Mouse (Mus musculus) limb, embryonic 10.5 days (tissue): ENCODE results near the gene Chst5. TPM values are rescaled to one million over a fixed set of nuclear protein-coding genes. Genes with fewer than 3 reads are reported as not detected.

Source experiments
- DNase-seq: peaks from one replicate; pipeline ENCODE4 v3.0.0-alpha.2; 2017; ENCODE audit warnings: low spot score
- H3K27ac ChIP-seq: fragments of 300-500 bp; sonication (generic); 2 replicates; pipeline ENCODE4 v1.5.1; 2016; ENCODE audit warnings: mild to moderate bottlenecking
- H3K27me3 ChIP-seq: fragments of 300-500 bp; sonication (generic); 2 replicates; pipeline ENCODE4 v1.6.1; 2016; ENCODE audit warnings: low read depth, mild to moderate bottlenecking; ENCODE audit not compliant: poor library complexity, severe bottlenecking
- H3K36me3 ChIP-seq: fragments of 300-500 bp; sonication (generic); 2 replicates; pipeline ENCODE4 v1.6.1; 2016; ENCODE audit warnings: mild to moderate bottlenecking, moderate library complexity
- H3K4me1 ChIP-seq: fragments of 300-500 bp; sonication (generic); 2 replicates; pipeline ENCODE4 v1.6.1; 2016
- H3K4me3 ChIP-seq: fragments of 300-500 bp; sonication (generic); 2 replicates; pipeline ENCODE4 v1.5.1; 2016; ENCODE audit warnings: mild to moderate bottlenecking, moderate library complexity
- H3K9me3 ChIP-seq: fragments of 300-500 bp; sonication (generic); replicated peaks from 2 replicates; pipeline ENCODE4 v1.6.1; 2016; ENCODE audit warnings: mild to moderate bottlenecking
- WGBS: fragments of 180-500 bp; shearing (Covaris S2); methylation state at CpG from one replicate; pipeline ENCODE4 v1.1.7; 2016; 5-methylcytosine and 5-hydroxymethylcytosine counted together
- polyA plus RNA-seq: library from polyadenylated mRNA; unstranded; fragments of >200 nt; fragmentation: Nextera tagmentation; extraction: Ambion mirVana; gene quantifications from 2 replicates; pipeline ENCODE4 v1.2.1, GENCODE M21; 2016

The Chst5 gene
- 1.8 and 2.4 TPM in 2 replicates for polyA plus RNA-seq

- Histone ChIP-seq H3K36me3 (no peaks in the 10 kb centered on the region), H3K27me3 (peaks cover 48% of the 10 kb centered on the region), H3K9me3 (no peaks in the 10 kb centered on the region), H3K4me3 (peak within 1 kb of the TSS; percentile 56), H3K4me1 (peaks cover 17% of the 10 kb centered on the region), H3K27ac (peak within 1 kb of the TSS; percentile 79)
- DNase-seq = peak; percentile 62
- 9% methylated on average over 47 of the region's 47 CpGs for WGBS
Observed at GRCm38 (mm10) chr8:111909621-111910450, at the start of gene Chst5. Chst5 (minus strand) TSS chr8:111910447.

- Histone ChIP-seq H3K4me1 (no peaks in the 10 kb centered on the region), H3K9me3 (no peaks in the 10 kb centered on the region), H3K27ac (no peak overlapping the region), H3K27me3 (no peaks in the 10 kb centered on the region), H3K36me3 (peaks cover 68% of the 10 kb centered on the region), H3K4me3 (no peak overlapping the region)
- WGBS = 93% methylated on average over 2 of the region's 2 CpGs
- no peak for DNase-seq
Observed at GRCm38 (mm10) chr8:111957231-111957630, 47.0 kb upstream of the Chst5 start.

- Histone ChIP-seq H3K27ac (no peak overlapping the region), H3K36me3 (peaks cover 80% of the 10 kb centered on the region), H3K9me3 (no peaks in the 10 kb centered on the region), H3K4me1 (no peaks in the 10 kb centered on the region), H3K27me3 (no peaks in the 10 kb centered on the region), H3K4me3 (no peak overlapping the region)
- DNase-seq = no peak
- 94% methylated on average over 5 of the region's 5 CpGs for WGBS
Observed at GRCm38 (mm10) chr8:111955879-111956278, 45.6 kb upstream of the Chst5 start.

- H3K27me3 ChIP-seq = no peaks in the 10 kb centered on the region
- no peak for DNase-seq
- H3K27ac ChIP-seq = no peak overlapping the region
- no peaks in the 10 kb centered on the region for H3K9me3 ChIP-seq
- peaks cover 86% of the 10 kb centered on the region for H3K36me3 ChIP-seq
- H3K4me1 ChIP-seq = no peaks in the 10 kb centered on the region
- no peak overlapping the region for H3K4me3 ChIP-seq
- WGBS = 91% methylated on average over 4 of the region's 4 CpGs
Observed at GRCm38 (mm10) chr8:111954844-111955594, 44.8 kb upstream of the Chst5 start.

- no peak for DNase-seq
- 97% methylated on average over 5 of the region's 5 CpGs for WGBS
- peaks cover 89% of the 10 kb centered on the region for H3K36me3 ChIP-seq
- H3K27me3 ChIP-seq = no peaks in the 10 kb centered on the region
- no peak overlapping the region for H3K27ac ChIP-seq
- no peaks in the 10 kb centered on the region for H3K4me1 ChIP-seq
- no peaks in the 10 kb centered on the region for H3K9me3 ChIP-seq
- no peak overlapping the region for H3K4me3 ChIP-seq
Observed at GRCm38 (mm10) chr8:111951936-111952335, 41.7 kb upstream of the Chst5 start.

- WGBS = 93% methylated on average over 7 of the region's 7 CpGs
Observed at GRCm38 (mm10) chr8:111951317-111951716, 41.1 kb upstream of the Chst5 start.

GRCm38 (mm10) chr8:111950846-111951245 lies 40.6 kb upstream of the Chst5 start:
- DNase-seq = no peak
- Histone ChIP-seq H3K4me1 (no peaks in the 10 kb centered on the region), H3K27me3 (no peaks in the 10 kb centered on the region), H3K4me3 (no peak overlapping the region), H3K27ac (no peak overlapping the region), H3K9me3 (no peaks in the 10 kb centered on the region), H3K36me3 (peaks cover 88% of the 10 kb centered on the region)
- 90% methylated on average over 3 of the region's 3 CpGs for WGBS

More at GRCm38 (mm10) chr8:111951317-111951716, 41.1 kb upstream of the Chst5 start:
- no peaks in the 10 kb centered on the region for H3K27me3 ChIP-seq
- H3K27ac ChIP-seq = no peak overlapping the region
- H3K9me3 ChIP-seq = no peaks in the 10 kb centered on the region
- no peak for DNase-seq
- peaks cover 88% of the 10 kb centered on the region for H3K36me3 ChIP-seq
- H3K4me3 ChIP-seq = no peak overlapping the region
- H3K4me1 ChIP-seq = no peaks in the 10 kb centered on the region

GRCm38 (mm10) chr8:111947954-111948353 lies 37.7 kb upstream of the Chst5 start:
- no peaks in the 10 kb centered on the region for H3K27me3 ChIP-seq
- no peak overlapping the region for H3K27ac ChIP-seq
- H3K9me3 ChIP-seq = no peaks in the 10 kb centered on the region
- 90% methylated on average over 8 of the region's 8 CpGs for WGBS
- no peaks in the 10 kb centered on the region for H3K4me1 ChIP-seq
- no peak overlapping the region for H3K4me3 ChIP-seq
- H3K36me3 ChIP-seq = peaks cover 89% of the 10 kb centered on the region
- DNase-seq = no peak

GRCm38 (mm10) chr8:111947144-111947543 lies 36.9 kb upstream of the Chst5 start:
- DNase-seq = no peak
- Histone ChIP-seq H3K27ac (no peak overlapping the region), H3K36me3 (peaks cover 94% of the 10 kb centered on the region), H3K27me3 (no peaks in the 10 kb centered on the region), H3K9me3 (no peaks in the 10 kb centered on the region), H3K4me3 (no peak overlapping the region), H3K4me1 (no peaks in the 10 kb centered on the region)
- 93% methylated on average over 2 of the region's 2 CpGs for WGBS

- no peak for DNase-seq
- H3K9me3 ChIP-seq = no peaks in the 10 kb centered on the region
- no peak overlapping the region for H3K27ac ChIP-seq
- no peak overlapping the region for H3K4me3 ChIP-seq
- H3K4me1 ChIP-seq = peaks cover 17% of the 10 kb centered on the region
- peaks cover 65% of the 10 kb centered on the region for H3K36me3 ChIP-seq
- H3K27me3 ChIP-seq = no peaks in the 10 kb centered on the region
- WGBS = 85% methylated on average over 2 of the region's 2 CpGs
Observed at GRCm38 (mm10) chr8:111943544-111943943, 33.3 kb upstream of the Chst5 start.

GRCm38 (mm10) chr8:111941101-111941454 lies 30.8 kb upstream of the Chst5 start:
- peaks cover 42% of the 10 kb centered on the region for H3K36me3 ChIP-seq
- DNase-seq = peak; percentile 74
- H3K27me3 ChIP-seq = no peaks in the 10 kb centered on the region
- H3K4me3 ChIP-seq = peak overlapping the region; percentile 89
- peak overlapping the region; percentile 85 for H3K27ac ChIP-seq
- H3K4me1 ChIP-seq = peaks cover 17% of the 10 kb centered on the region
- no peaks in the 10 kb centered on the region for H3K9me3 ChIP-seq
- WGBS = under 1% methylated on average over 23 of the region's 23 CpGs

GRCm38 (mm10) chr8:111940171-111941100 lies 30.2 kb upstream of the Chst5 start, which contains the start of gene Gabarapl2:
Gabarapl2 (plus strand) TSS chr8:111940703.
- Histone ChIP-seq H3K36me3 (peaks cover 36% of the 10 kb centered on the region), H3K4me1 (peaks cover 17% of the 10 kb centered on the region), H3K9me3 (no peaks in the 10 kb centered on the region), H3K27me3 (no peaks in the 10 kb centered on the region), H3K27ac (peak within 1 kb of the TSS; percentile 85), H3K4me3 (peak within 1 kb of the TSS; percentile 89)
- peak; percentile 98 for DNase-seq
- WGBS = under 1% methylated on average over 65 of the region's 65 CpGs
